Mouse (Mus musculus) right cerebral cortex, postnatal 36 days (tissue): Measurements from ENCODE around the gene Tac2.
A peak's percentile ranks its signal among the peaks of the same experiment; 100 is the strongest.

Experiments
- DNase-seq, 2 experiments: peaks; one replicate each; pipeline ENCODE4 v3.0.0; 2022; ENCODE audit warnings: low spot score in 2 of 2, mixed read lengths in 1 of 2

The Tac2 gene

GRCm38 (mm10) chr10:127724178-127724577 is at the start of gene Tac2:
Gene Tac2, plus strand, starts transcription at chr10:127724478.
- no peak for DNase-seq

- peak; percentile 88 to 95 for DNase-seq
Observed at GRCm38 (mm10) chr10:127674794-127675522, 49.3 kb upstream of the Tac2 start.

DNA sequence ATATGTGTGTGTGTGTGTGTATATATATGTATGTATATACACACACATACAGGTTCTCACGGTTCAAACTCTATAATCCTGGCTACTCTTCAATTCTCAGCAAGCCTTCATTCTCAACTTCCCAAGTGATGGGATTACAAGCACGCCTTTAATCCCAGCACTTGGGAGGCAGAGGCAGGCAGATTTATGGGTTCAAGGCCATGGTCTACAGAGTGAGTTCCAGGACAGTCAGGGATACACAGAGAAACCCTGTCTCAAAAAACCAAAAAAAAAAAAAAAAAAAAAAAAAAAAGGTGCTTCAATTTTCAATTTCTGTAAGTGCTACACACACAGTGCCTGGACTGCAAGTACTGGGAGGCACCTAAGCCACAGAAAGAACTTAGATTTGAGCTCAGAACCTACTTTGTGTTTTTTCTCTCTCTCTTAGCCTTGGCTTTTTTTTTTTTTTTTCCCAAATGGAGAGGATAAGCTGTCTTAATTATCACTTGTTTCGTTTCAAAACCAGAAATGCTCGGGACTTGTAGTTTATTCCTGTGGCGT is 48.3 kb upstream of the Tac2 start:
- no peak for DNase-seq

GRCm38 (mm10) chr10:127676691-127677548 is 47.4 kb upstream of the Tac2 start:
- DNase-seq, result peak; percentile 92 to 95

DNA sequence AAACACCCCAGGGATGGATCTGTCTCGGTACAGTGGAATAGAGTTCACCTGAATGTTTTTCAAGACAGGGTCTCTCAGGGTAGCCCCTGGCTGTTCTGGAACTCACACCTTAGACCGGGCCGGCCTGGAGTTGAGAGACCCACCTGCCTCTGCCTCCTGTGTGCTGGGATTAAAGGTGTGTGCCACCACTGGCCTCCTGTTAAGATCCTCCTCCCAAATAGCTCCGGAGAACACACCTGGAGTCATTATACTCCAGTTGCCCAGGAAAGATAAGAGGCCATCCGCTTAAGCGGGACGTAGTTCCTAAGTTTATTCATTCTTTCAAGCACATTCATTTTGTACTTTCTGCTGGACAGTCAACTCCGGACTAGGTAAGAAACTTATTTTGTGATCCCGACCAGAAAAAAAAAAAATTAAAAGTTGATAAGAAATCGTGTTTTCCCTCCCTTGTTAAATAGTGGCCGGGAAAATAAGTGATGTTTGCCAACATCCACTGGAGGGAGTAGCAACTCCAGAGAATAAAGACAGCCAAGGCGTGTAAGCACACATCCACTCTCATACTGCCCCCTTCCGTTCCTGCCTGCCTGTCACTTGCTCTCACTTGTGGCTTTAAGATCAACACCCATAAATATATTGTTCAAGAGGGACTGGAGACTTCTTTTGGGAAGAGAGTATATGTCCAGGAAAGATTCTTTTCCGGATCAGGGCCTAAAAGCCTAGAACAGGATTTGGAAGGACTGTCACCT is 46.5 kb upstream of the Tac2 start:
- DNase-seq, result no peak

DNA sequence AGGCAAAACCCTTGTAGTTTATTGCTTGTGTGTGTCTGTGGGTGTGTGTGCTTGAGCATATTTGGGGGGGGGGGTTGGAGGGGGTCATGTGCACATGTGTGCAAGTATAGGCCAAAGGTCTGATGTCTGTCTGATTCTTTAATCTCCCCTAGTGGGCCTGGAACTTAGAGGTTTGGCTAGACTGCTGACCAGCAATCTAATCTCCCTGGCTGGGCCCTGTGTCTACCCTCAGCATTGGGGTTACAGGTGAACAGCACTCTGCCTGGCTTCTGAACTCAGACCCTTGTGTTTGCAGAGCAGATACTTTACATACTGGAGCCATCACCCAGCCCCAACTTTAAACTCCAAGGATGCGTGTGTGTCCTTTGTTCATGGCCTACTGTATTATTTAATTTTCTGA is 45.1 kb upstream of the Tac2 start:
- no peak for DNase-seq

DNA sequence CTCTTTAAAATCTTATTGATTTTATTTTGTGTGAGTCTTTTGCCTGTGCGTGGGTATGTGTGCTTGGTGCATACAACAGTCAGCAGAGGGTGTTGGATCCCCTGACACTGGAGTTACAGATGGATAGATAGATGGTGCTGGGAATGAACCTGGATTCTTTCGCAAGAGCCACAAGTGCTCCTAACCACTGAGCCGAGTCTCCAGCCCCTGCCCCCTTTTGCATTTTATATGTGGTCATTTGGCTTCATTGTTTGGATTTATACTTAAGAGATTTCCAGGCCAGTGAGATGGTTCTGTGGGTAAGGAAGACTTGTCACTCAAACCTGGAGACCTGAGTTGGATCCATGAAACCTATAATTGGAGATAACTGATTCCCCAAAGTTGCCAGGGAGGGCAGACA is 44.4 kb upstream of the Tac2 start:
- DNase-seq, result no peak

- no peak for DNase-seq
Observed at GRCm38 (mm10) chr10:127682886-127683285, 41.4 kb upstream of the Tac2 start.

DNA sequence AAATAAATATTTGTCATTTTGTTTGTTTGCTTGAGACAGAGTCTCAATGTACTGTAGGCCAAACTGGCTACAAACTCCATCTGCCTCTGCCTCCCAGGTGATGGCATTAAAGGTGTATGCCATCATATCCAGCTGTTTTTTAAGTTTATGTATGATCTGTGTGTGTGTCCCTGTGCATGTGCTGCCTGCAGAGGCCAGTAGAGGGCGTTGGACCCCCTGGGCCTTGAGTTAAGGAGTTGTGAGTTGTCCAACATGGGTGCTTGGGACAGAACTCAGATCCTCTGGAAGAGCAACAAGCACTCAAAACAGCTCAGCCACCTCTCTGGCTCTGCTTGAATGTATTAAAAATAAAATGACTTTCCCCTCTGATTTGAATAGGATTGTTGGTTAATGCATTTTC is 33.2 kb upstream of the Tac2 start:
- no peak for DNase-seq

DNA sequence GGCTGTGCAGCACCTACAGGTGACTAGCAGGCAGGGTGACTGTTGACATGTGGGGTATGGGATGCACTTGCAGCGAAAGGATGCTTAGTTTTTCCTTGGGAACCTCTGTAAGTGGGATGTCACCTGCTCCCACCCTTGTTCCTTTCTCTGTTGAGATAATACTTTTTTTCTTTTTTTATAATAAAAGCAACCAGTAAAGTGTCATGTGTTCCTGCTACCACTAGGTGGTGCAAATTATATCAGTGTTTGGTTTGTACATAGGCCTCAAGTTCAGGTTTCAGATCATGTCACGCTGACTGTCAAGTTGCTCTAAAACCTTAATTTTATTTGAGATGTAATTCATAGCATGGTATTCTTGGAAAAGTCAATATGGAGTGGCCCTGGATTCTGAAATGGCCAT is 29.6 kb upstream of the Tac2 start:
- no peak for DNase-seq

- no peak for DNase-seq
Observed at GRCm38 (mm10) chr10:127695775-127696174, 28.5 kb upstream of the Tac2 start.

- no peak for DNase-seq
Observed at GRCm38 (mm10) chr10:127698966-127699365, 25.3 kb upstream of the Tac2 start.

- no peak for DNase-seq
Observed at GRCm38 (mm10) chr10:127703299-127703698, 21.0 kb upstream of the Tac2 start.

DNA sequence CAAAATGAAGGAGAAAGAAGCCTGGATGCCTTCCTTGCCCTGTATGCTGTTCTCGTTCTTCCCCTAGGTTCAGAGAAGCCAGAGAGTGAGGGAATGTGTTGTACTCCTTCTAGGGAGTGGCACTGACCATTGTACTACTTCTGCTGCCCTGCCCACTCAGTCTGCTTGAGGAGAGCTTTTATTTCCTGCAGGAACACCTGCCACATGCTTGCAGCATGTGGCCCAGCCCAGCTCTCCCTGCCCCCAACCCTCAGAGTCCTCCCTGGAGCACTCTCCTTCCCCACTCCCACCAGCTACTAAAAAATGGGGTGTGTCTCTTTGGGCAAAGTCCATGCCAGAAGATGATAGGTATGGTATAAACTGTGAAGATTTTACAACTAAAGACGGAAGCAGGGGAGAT is 20.0 kb upstream of the Tac2 start:
- no peak for DNase-seq

DNA sequence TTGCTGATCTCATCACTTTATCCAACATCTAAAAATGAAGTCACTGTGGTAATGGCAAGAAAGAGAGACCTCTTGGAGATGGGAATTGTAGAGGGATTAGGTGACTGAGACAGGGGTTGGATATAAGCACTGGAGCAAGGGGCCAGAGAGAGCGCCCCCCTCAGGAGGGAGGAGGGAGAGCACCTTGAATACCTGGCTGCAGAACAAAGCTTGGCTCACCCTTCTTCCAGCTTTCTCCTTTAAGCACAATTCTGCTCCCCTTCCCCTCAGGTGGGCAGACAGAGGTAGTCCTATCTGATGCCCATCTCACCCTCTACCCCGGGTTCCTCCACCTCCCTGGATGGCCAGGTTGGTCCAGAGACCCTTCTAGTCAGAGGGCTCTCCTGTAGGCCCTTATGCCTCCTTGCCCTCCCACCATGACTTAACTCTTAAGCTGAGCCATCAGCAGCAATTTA is 19.5 kb upstream of the Tac2 start, which contains the start of gene Myo1a:
Gene Myo1a (plus strand): TSS at position 405 of the 455 bp plus-strand sequence.
- DNase-seq, result no peak

DNA sequence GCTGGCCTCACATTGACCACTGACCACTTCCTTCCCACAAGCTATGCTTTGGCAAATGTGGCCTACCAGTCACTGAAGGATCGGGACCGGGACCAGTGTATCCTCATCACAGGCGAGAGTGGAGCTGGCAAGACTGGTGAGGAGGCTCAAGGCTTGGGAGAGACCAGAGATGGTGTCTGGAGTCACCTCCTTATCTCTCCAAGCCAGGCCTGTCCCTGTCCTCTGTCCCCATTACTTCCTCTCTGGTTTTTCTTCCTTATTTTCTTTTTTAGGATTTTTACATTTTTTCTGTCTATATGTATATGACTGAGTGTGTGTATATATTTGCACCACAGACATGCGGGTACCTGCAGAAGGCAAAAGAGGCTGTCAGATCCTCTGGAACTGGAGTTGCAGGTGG is 18.5 kb upstream of the Tac2 start:
- DNase-seq, result no peak

- DNase-seq, result no peak
Observed at GRCm38 (mm10) chr10:127707721-127708120, 16.6 kb upstream of the Tac2 start.

DNA sequence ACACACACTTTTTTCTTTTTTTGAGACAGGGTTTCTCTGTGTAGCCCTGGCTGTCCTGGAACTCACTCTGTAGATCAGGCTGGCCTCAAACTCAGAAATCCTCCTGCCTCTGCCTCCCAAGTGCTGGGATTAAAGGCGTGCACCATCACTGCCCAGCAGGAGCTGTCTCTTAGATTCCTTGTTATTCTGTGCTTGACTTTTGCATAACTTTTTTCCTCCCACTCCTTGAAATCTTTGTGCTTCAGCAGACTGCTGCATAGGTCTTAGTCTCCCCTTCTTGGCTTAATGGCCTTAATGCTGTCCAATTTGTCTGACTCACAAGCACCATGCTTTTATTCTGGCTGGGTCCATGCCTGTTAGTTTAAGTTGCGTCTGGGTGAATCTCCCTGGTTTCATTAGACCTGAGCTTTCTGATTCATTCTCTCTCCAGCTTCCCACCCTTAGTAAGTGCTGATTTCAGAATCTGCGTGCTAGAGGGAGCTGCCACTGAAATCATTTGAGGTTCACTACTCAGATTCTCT is 15.4 kb upstream of the Tac2 start:
- DNase-seq, result no peak

DNA sequence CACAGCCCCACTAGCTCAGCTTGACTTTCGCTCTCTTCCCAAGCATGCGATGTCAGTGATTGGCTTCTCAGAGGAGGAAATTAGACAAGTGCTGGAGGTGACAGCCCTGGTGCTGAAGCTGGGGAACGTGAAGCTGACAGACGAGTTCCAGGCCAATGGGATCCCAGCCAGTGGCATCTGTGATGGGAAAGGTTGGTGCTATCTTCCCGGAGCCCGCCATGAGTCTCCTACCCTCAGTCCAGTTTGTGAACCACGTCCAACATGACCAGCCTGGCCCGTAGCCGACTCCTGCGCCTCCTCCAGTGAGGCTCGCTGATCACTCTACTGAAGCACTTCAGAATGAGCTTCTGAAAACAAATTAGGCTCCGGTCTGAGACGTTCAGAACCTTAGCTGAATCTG is 13.9 kb upstream of the Tac2 start:
- DNase-seq, result no peak

- DNase-seq, result no peak
Observed at GRCm38 (mm10) chr10:127712736-127713135, 11.5 kb upstream of the Tac2 start.

- DNase-seq, result peak in 1 of 2 experiments; percentile 28
Observed at GRCm38 (mm10) chr10:127721671-127722418, 2.4 kb upstream of the Tac2 start.
